Mouse (Mus musculus) spleen, adult 2 months (tissue): ENCODE measurements around the gene Cdkl1.

Experiments used
- CTCF ChIP-seq: fragments of 200-500 bp; IDR thresholded peaks from 2 replicates; pipeline ENCODE4 v1.5.1; 2011; ENCODE audit warnings: mild to moderate bottlenecking, inconsistent platforms; ENCODE audit not compliant: insufficient read depth, insufficient read length, insufficient replicate concordance; ENCODE audit errors: extremely low read depth
- POLR2A ChIP-seq: fragments of 200-500 bp; IDR thresholded peaks from 2 replicates; pipeline ENCODE4 v1.6.1; 2011; ENCODE audit warnings: low read depth, low read length, inconsistent platforms

- TF ChIP-seq CTCF (no peak), POLR2A (no peak)
Measured at GRCm38 (mm10) chr12:69781935-69782650, 9.0 kb downstream of the Cdkl1 start.
